Mouse (Mus musculus): ENCODE data around the gene Prss35.

DNA sequence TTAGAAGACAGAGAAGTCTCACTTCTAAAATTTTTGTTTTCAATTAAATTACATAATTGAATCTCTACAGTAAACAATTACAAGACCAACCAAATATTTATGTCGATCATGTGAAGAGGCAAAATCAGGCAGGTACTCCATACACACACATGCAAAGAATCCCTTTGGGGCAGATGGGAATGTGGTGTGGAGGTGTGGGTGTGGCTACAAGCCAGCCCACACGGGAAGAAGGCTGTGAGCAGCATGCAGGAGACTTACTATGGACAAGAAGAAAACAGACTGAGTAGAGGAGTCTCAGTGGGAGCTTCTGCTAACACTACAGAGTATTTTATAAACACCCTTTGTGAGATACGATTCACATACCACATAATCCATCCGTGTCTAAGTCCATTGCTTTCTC lies 34.8 kb downstream of the Prss35 start:
- no peak for TF ChIP-seq CTCF (IDR thresholded peaks at IDR 0.05; ENCODE audit: extremely low read depth, insufficient read depth, insufficient read length, insufficient replicate concordance)
- no peak for TF ChIP-seq POLR2A (IDR thresholded peaks at IDR 0.05; ENCODE audit: low read depth, low read length)

Measured in spleen, adult 2 months (tissue).